Mouse (Mus musculus) megakaryocyte, embryonic 14.5 days (primary cell): ENCODE measurements around the gene Hcn2.

Source experiments
- FLI1 ChIP-seq: IDR thresholded peaks from 2 replicates; pipeline ENCODE4 v1.6.1; 2012; ENCODE audit warnings: low read length, inconsistent platforms, mixed read lengths
- GATA1 ChIP-seq: IDR thresholded peaks from 3 replicates; pipeline ENCODE4 v1.6.1; 2012; ENCODE audit warnings: mixed read lengths, low read length, inconsistent platforms, borderline replicate concordance

DNA sequence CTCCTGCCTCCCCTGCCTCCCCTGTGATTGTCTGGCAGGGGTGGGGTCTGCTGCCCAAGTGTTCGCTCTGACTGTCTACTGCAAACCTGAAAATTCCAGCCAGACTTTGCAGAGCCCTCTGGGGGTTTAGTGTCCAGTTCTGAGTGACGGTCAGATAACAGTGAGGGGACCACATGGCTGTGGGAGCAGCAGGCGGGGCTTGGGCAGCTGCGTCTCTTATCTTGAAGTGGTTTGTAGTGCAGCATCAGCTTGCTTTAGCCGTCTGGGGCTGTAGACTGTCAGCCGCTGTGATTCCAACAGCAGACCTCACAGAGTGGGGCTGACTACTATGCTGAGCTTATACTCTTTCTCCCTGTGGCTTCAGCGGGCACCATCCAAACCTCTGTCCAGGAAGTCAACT lies 7.1 kb upstream of the Hcn2 start:
- TF ChIP-seq GATA1, result no peak
- no peak for TF ChIP-seq FLI1
